ENCODE assay signal across 9 mouse cellular contexts in the genomic region with DNA sequence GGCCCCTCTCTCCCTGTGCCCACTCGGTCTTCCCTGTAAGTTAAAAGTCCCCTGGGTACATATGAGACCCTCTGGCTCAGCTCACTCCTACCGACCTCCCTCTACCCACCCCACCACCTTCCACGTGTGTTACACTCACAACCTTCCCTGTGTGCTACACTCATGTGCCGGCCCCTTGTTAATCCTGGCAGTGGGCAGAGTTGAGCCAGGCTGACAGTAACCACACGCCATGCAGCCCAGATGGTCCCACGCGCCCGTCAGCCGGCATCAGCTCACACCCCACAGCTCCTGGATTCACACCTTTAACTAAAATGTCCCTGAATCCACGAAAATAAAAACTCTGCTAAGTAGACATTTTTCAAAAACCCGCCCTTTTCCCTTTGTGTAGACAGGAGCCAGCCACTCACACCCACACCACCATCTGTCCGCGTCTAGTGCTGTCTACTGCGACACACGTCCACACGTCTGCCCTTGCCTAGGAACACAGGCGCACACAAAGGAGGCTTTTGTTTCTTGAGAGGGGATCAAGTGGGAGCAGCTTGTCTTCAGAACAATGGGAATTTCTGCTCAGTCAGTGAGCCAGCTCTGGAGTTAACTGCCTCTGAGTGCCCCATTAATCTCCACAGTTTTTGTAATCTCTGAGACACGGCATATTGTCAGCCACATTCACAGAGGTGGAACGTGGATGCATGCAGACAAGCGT.
DNase-seq lines count a peak whose midpoint lies in the region; ATAC-seq lines count a peak whose summit lies in the region.
"Had no signal": no experiment of that assay in that cellular context is flagged by ENCODE, and none has a peak within 500 bp of the region (broad histone marks: within the 10 kb centered on the region; RNA-seq: fewer than 3 reads in every experiment).

No protein-coding gene starts in this region.

- H3K9ac ChIP-seq in embryonic facial prominence, embryonic 14.5 days (ENCODE audit: low read depth, low read length) = peak overlapping the region; percentile 30; the same call in 1 of the 2 replicates
- H3K9ac ChIP-seq in midbrain, embryonic 13.5 days (replicated peaks) = peak overlapping the region; percentile 20; the same call in 1 of the 2 replicates
- H3K9ac ChIP-seq: stomach, embryonic 15.5 days had no signal

- peak; percentile 82 for ATAC-seq in embryonic facial prominence, embryonic 14.5 days (ENCODE audit: low read depth)
- peak; percentile 93 for ATAC-seq in midbrain, embryonic 13.5 days

- no peak overlapping the region for H3K27ac ChIP-seq in embryonic facial prominence, embryonic 14.5 days (replicated peaks; ENCODE audit: low read depth, low read length)
- H3K27ac ChIP-seq in midbrain, embryonic 13.5 days = peak overlapping the region; percentile 80
- H3K27ac ChIP-seq: stomach, embryonic 15.5 days had no signal

- DNase-seq in embryo, embryonic 10 days (ENCODE audit: low spot score) = peak; percentile 82
- DNase-seq in embryonic facial prominence, embryonic 14.5 days (ENCODE audit: low spot score) = peak; percentile 82
- peak; percentile 65 to 89 for DNase-seq in layer of hippocampus, adult 18-20 months (ENCODE audit: low spot score in 2 of 2)
- DNase-seq in urinary bladder, postnatal 25 days (ENCODE audit: low spot score) = no peak
- DNase-seq in liver = no peak
- DNase-seq in gastrocnemius, postnatal 25 days = no peak
- no peak for DNase-seq in adrenal gland, postnatal 25 days

- H3K4me2 ChIP-seq in embryonic facial prominence, embryonic 14.5 days (ENCODE audit: low read depth, low read length) = no peak overlapping the region
- no peak overlapping the region for H3K4me2 ChIP-seq in midbrain, embryonic 13.5 days (replicated peaks)
- H3K4me2 ChIP-seq: stomach, embryonic 15.5 days had no signal

- H3K9me3 ChIP-seq in embryonic facial prominence, embryonic 14.5 days (ENCODE audit: control insufficient read depth, low read length) = 0 out of 2 replicates have a peak, but pooled peaks cover 4% of the 10 kb centered on the region
- H3K9me3 ChIP-seq in midbrain, embryonic 13.5 days = peaks cover 4% of the 10 kb centered on the region; the same call in 1 of the 2 replicates
- H3K9me3 ChIP-seq: stomach, embryonic 15.5 days had no signal

- 44% methylated on average over 20 of the region's 20 CpGs for WGBS in embryonic facial prominence, embryonic 14.5 days
- 14% methylated on average over 20 of the region's 20 CpGs for WGBS in midbrain, embryonic 13.5 days

- H3K4me1 ChIP-seq in embryonic facial prominence, embryonic 14.5 days (ENCODE audit: control insufficient read depth, insufficient read depth, low read length) = peaks cover 7% of the 10 kb centered on the region; the same call in 1 of the 2 replicates
- peaks cover 25% of the 10 kb centered on the region for H3K4me1 ChIP-seq in midbrain, embryonic 13.5 days (replicated peaks)

- no peaks in the 10 kb centered on the region for H3K36me3 ChIP-seq in embryonic facial prominence, embryonic 14.5 days (ENCODE audit: control insufficient read depth, insufficient read depth, low read length)
- H3K36me3 ChIP-seq in midbrain, embryonic 13.5 days = no peaks in the 10 kb centered on the region; the same call in 1 of the 2 replicates
- H3K36me3 ChIP-seq: stomach, embryonic 15.5 days had no signal

- H3K4me3 ChIP-seq in embryonic facial prominence, embryonic 14.5 days (ENCODE audit: low read depth, low read length) = no peak overlapping the region
- no peak overlapping the region for H3K4me3 ChIP-seq in midbrain, embryonic 13.5 days (replicated peaks)
- H3K4me3 ChIP-seq: stomach, embryonic 15.5 days had no signal

- no peaks in the 10 kb centered on the region for H3K27me3 ChIP-seq in embryonic facial prominence, embryonic 14.5 days (replicated peaks; ENCODE audit: control insufficient read depth, insufficient read depth, low read length)
- H3K27me3 ChIP-seq in midbrain, embryonic 13.5 days = peaks cover 68% of the 10 kb centered on the region
- H3K27me3 ChIP-seq: stomach, embryonic 15.5 days had no signal

Comparison
In these comparisons a context has a peak if more than half of its experiments do, and no peak if none do; other contexts are left out.
1. DNase-seq: peak in embryo, embryonic 10 days (single experiment), embryonic facial prominence, embryonic 14.5 days (single experiment) and layer of hippocampus, adult 18-20 months (2 of 2); none in urinary bladder, postnatal 25 days (single experiment), liver (single experiment), gastrocnemius, postnatal 25 days (single experiment) and adrenal gland, postnatal 25 days (single experiment).